Mouse (Mus musculus): Measurements from ENCODE around the gene Adck1.
"Not testable (repeated sequence)": the region's sequence is repeated elsewhere in the genome, so short reads cannot be mapped to it uniquely, and the experiment has no call there.

DNA sequence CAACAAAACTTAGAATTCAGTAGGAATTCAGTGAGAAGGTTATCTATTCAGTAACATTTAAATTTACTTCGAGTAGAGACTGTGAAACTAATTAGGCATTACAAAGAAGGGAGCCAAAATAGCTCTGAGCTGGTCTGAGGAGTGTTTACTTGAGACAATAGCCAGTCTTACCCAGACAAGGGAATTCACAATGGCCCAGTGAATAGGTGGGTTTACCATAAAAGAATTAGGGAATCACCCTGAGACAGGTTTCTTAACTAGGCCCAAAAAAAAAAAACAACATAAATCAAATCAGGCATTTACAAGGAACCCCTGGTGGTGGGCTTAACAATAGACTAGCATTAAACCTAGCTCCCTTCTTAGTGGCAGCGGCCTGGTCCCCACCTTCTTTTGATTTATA is 19.1 kb upstream of the Adck1 start:
- TF ChIP-seq POLR2A (IDR thresholded peaks at IDR 0.05; ENCODE audit: insufficient read depth, low read length); CTCF (IDR thresholded peaks at IDR 0.05; ENCODE audit: low read depth, low read length): not testable (repeated sequence)

Data from ES-Bruce4 (cell line).